Mouse (Mus musculus) urinary bladder, postnatal 14 days (tissue): ENCODE data around the gene Scpep1.
"Not testable (repeated sequence)": the region's sequence is repeated elsewhere in the genome, so short reads cannot be mapped to it uniquely, and the experiment has no call there.

Experiments used
- DNase-seq: peaks from one replicate; pipeline ENCODE4 v3.0.0; 2021; ENCODE audit warnings: low spot score

Scpep1 gene

GRCm38 (mm10) chr11:88909388-88910036 lies 45.8 kb downstream of the Scpep1 start:
- peak; percentile 34 for DNase-seq

DNA sequence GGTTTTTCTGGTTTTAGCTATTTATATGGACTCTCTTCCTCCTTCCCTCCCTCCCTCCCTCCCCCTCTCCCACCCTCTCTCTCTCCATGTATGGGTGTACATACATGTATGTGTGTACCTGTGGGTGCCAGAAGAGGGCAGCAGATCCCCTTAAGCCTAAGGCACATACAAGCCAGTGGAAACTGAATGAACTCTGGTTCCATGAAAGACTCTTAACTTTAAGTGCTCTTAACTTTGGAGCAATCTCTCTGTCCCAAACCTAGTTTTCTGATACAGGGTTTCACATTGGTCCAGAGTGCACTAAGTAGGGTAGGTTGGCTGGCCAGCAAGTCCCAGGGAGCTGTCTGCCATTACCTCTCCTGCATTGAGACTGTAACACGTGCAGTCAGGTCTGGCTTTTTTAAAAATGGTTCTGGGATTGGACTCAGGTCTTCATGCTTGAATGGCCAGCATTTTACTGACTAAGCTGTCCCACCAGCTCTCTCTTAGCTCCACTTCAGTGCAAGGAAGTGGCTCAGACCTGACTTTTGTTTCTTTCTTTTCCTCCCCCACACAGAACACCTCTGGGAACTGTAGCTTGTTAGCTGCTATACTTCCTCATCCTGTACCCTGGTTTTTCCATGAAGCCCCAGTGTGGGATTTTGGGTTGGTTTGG lies 46.6 kb downstream of the Scpep1 start:
- DNase-seq: peak; percentile 78

DNA sequence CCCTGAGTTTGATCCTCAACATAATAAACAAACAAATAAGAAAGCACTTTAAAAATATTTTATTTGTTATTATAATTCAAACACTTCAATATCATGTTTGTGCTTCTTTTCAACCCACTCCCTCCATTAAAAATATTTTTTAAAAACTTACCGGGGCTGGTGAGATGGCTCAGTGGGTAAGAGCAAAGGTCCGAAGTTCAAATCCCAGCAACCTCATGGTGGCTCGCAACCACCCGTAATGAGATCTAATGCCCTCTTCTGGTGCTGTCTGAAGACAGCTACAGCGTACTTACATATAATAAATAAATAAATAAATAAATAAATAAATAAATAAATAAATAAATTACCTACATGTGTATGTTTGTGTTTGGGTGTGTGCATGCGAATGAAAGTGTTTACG lies 47.4 kb downstream of the Scpep1 start:
- DNase-seq: no peak

- DNase-seq: no peak
Observed at GRCm38 (mm10) chr11:88905621-88906020, 49.6 kb downstream of the Scpep1 start.

- no peak for DNase-seq
Observed at GRCm38 (mm10) chr11:88904080-88904479, 51.2 kb downstream of the Scpep1 start.

DNA sequence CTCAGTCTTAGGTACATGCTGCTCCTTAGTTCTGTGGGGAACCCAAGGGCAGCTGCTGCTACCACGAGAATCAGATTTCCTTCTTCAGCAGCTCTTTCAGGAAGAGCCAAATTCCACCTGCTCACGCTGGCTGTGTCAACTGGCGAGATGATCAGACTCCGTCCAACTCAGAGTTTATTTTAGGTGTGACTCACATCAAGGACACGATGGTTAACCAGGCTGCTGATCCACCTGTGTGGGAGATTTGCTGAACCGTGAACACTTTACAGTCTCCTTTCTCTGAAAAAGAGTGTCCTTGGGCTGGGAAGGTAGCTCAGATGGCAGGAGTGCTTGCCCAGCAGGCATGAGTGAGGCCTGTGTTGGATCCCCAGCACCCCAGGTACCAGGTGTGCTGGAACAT lies 52.5 kb downstream of the Scpep1 start:
- no peak for DNase-seq

- DNase-seq: no peak
Observed at GRCm38 (mm10) chr11:88901341-88901802, 53.9 kb downstream of the Scpep1 start.

DNA sequence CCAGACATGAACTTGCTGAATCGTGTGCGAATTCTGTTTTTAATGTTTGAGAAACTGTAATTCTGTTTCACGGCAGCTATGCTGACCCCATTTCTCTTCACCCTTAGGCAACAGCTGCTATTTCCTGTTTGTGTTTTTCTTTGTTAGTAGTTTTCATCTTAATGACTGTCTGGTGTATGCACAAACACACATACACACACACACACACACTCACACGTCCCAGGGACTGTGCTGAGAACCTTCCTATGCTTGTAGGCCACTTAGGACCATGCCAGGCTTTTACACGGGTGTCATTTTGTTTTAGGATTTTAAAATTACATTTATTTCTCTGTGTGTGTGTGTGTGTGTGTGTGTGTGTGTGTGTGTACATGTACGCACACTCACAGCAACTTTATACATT lies 55.7 kb downstream of the Scpep1 start:
- DNase-seq: no peak

- DNase-seq: no peak
Observed at GRCm38 (mm10) chr11:88898380-88898763, 56.9 kb downstream of the Scpep1 start.

GRCm38 (mm10) chr11:88897624-88898379 lies 57.5 kb downstream of the Scpep1 start:
- no peak for DNase-seq

GRCm38 (mm10) chr11:88895800-88896232 lies 59.4 kb downstream of the Scpep1 start:
- not testable (repeated sequence) for DNase-seq

- not testable (repeated sequence) for DNase-seq
Observed at GRCm38 (mm10) chr11:88895235-88895634, 60.0 kb downstream of the Scpep1 start.

DNA sequence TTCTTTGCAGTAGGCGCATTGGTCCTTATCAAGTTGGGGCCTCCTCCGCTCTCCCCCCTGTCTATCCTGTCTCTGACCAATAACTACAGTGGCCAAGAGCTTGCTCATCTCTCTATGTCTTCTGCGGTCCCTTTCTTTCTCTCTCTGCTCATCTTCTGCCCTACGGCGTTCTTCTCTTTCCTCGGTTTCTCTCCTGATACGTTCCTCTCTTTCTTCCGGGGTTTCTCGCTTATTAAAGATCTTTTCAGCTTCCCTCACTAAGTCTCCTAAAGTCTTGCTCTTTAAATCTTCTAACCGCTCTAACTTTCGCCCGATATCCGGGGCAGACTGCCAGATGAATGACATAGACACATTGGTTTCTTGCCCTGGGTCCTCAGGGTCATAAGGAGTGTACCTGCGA lies 61.0 kb downstream of the Scpep1 start:
- not testable (repeated sequence) for DNase-seq

DNA sequence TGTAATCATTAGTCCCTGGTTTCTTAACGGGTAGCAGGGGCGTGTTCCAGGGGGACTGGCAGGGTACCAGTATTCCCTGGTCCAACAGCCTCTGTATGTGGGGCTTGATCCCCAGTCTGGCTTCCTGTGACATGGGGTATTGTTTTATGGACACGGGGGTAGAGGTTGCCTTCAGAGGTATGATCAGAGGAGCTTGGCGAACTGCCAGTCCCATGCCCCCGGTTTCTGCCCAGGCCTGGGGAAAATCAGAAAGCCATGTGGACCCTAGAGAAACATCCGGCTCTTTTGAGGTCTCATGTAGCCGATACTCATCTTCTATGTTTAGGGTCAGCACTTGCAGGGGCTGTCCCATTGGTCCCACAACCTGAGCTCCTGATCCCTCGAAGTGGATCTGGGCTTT lies 61.8 kb downstream of the Scpep1 start:
- not testable (repeated sequence) for DNase-seq

GRCm38 (mm10) chr11:88892789-88893188 lies 62.5 kb downstream of the Scpep1 start:
- DNase-seq: not testable (repeated sequence)

DNA sequence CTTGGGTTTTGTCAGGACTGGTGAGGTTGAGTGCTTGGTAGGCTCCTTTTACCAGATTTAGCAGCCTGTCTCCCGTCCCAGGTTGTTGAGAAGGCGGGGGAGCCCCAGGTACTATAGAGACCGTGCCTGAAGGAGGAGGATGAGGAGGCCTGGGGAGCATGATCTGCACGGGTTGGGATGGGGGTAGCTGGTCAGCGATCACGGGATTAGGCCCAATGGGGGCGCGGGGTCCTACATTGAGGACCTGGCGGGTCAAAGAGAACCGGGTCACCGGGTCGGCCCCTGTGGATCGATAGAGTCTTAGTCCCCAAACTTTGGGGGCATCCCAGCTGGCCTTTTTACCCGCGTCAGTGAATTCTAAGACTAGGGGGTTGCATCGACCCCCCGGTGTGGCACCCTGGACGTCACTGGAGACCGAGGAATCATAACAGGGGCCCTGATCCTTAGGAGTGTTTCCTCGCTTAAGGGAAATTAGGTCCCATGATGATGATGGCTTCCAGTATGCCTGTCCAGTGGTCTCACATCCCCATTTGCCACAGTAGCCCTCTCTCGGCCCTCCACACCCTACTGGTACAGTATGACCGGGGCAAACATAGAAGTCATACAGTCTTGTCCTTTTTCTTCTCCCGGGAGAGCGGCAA lies 63.2 kb downstream of the Scpep1 start:
- DNase-seq: peak; percentile 64

- not testable (repeated sequence) for DNase-seq
Observed at GRCm38 (mm10) chr11:88891446-88891845, 63.8 kb downstream of the Scpep1 start.

DNA sequence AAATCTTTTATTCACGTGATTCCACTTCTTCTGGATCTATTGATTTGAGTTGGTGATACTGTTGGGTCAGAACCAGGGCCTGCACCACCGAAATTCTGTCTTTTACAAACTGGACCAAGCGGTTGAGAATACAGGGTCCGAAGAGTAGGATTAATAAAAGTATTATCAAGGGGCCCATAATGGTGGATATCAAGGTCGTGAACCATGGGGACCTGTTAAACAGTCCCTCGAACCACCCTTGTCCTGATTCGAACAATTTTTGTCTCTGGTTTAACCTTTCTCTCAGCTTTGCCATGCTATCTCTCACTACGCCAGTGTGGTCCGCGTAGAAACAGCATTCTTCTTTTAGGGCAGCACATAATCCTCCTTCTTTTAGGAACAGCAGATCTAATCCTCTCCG lies 64.4 kb downstream of the Scpep1 start:
- DNase-seq: not testable (repeated sequence)

DNA sequence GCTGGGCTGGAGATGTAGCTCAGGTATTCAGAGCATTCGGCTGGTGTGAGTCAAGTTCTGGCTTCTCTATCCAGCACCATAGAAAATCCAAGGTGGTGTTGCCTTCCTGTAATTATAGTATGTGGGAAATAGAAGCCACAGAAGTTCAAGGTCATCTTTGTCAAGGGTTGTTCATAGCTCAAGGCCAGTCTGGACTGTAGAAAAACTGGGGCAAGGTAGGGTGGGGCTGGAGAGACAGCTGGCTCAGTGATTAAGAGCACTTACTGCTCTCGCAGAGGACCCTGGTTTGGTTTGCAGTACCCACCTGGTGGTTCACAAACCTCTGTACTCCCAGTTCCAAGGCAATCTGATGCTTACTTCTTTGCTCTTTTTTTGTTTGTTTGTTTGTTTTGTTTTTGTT lies 66.3 kb downstream of the Scpep1 start:
- DNase-seq: no peak

DNA sequence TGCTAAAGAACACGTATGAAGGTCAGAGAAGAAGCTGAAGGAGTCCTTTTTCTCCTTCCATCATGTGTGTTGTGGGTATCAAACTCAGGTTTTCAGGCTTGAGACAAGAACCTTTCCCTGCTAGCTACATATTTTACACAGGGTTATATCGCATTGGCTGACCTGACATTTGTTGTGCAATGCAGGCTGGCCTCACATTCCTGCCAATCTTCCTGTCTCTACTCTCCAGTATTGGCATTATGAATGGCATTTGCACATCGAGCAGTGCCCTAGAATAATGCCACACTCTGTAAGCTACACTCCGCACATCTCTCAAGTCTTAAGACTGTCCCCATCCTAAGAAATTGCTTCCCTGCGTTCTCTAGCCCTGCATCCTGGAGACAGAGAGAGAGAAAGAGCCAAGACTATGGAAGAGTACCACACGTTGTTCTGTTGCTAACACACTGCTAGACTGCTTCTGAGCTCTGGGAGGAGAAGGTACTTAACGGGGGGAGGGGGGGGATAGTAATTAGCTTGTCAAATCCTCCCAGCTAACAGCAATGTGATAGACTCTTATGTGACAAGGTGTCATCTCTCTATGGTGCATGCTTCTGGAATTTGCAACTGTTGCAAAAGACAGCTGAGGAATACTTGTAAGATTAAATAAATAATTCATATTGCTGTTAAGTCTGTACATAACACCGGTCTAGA lies 70.7 kb downstream of the Scpep1 start:
- DNase-seq: no peak

- no peak for DNase-seq
Observed at GRCm38 (mm10) chr11:88878011-88878410, 77.3 kb downstream of the Scpep1 start.
